Mouse (Mus musculus) liver, postnatal 0 days (tissue): ENCODE data around the gene Mettl23. TPM values are rescaled to one million over a fixed set of nuclear protein-coding genes. Genes with fewer than 3 reads are reported as not detected.

Experiments
- ATAC-seq: fragments of 200-750 bp; cut with Nextera tagmentation; 2 replicates; pipeline ENCODE4 v1.8.0; 2017; ENCODE audit warnings: mild to moderate bottlenecking, moderate library complexity
- DNase-seq: peaks from one replicate; pipeline ENCODE4 v3.0.0-alpha.2; 2016
- H3K27ac ChIP-seq: fragments of 300-500 bp; sonication (generic); 2 replicates; pipeline ENCODE4 v1.5.1; 2014; ENCODE audit warnings: antibody characterized with exemption, moderate library complexity, mild to moderate bottlenecking, low read depth
- H3K27me3 ChIP-seq: fragments of 300-500 bp; sonication (generic); 2 replicates; pipeline ENCODE4 v1.6.1; 2014; ENCODE audit warnings: low read length, control low read depth, mixed read lengths; ENCODE audit not compliant: insufficient read depth
- H3K36me3 ChIP-seq: fragments of 300-500 bp; sonication (generic); replicated peaks from 2 replicates; pipeline ENCODE4 v1.6.1; 2014; ENCODE audit warnings: mild to moderate bottlenecking, control low read depth, low read length, moderate library complexity, mixed read lengths; ENCODE audit not compliant: insufficient read depth
- H3K4me1 ChIP-seq: fragments of 300-500 bp; sonication (generic); 2 replicates; pipeline ENCODE4 v1.6.1; 2014; ENCODE audit warnings: antibody characterized with exemption, mild to moderate bottlenecking, control low read depth; ENCODE audit not compliant: insufficient read depth
- H3K4me2 ChIP-seq: fragments of 300-500 bp; sonication (generic); 2 replicates; pipeline ENCODE4 v1.6.1; 2014; ENCODE audit warnings: low read depth, mild to moderate bottlenecking, low read length, moderate library complexity, mixed read lengths
- H3K4me3 ChIP-seq: fragments of 300-500 bp; sonication (generic); 2 replicates; pipeline ENCODE4 v1.5.1; 2014; ENCODE audit warnings: low read depth, low read length
- H3K9ac ChIP-seq: fragments of 300-500 bp; sonication (generic); replicated peaks from 2 replicates; pipeline ENCODE4 v1.6.1; 2014; ENCODE audit warnings: mild to moderate bottlenecking, moderate library complexity
- H3K9me3 ChIP-seq: fragments of 300-500 bp; sonication (generic); 2 replicates; pipeline ENCODE4 v1.6.1; 2016; ENCODE audit warnings: mild to moderate bottlenecking, control low read depth, low read length, mixed read lengths
- CTCF ChIP-seq: sonication (generic); IDR thresholded peaks from 2 replicates; pipeline ENCODE4 v1.5.1; 2016; ENCODE audit warnings: antibody characterized with exemption, low read depth
- EP300 ChIP-seq: IDR thresholded peaks from 2 replicates; pipeline ENCODE4 v1.6.1; 2016; ENCODE audit warnings: antibody characterized with exemption, low read depth, mild to moderate bottlenecking
- WGBS: fragments of 180-500 bp; shearing (Covaris S2); extraction: QIAGEN DNeasy Blood & Tissue Kit; methylation state at CpG from one replicate; pipeline ENCODE4 v1.1.7; 2014; ENCODE audit not compliant: insufficient replicate concordance; 5-methylcytosine and 5-hydroxymethylcytosine counted together
- polyA plus RNA-seq: library from polyadenylated mRNA; unstranded; fragments of >200 nt; fragmentation: Nextera tagmentation; extraction: Ambion mirVana; gene quantifications from 2 replicates; pipeline ENCODE4 v1.2.1, GENCODE M21; 2015

Gene Mettl23
- polyA plus RNA-seq, 1 experiment from 2014 or later = 33.0 TPM

GRCm38 (mm10) chr11:116832172-116832685 is 10.8 kb upstream of the Mettl23 start:
- H3K27ac ChIP-seq = no peak overlapping the region
- peaks cover 6% of the 10 kb centered on the region; the same call in 1 of the 2 replicates for H3K4me1 ChIP-seq
- no peak overlapping the region for H3K9ac ChIP-seq
- WGBS = 49% methylated on average over 3 of the region's 4 CpGs
- DNase-seq = no peak
- H3K27me3 ChIP-seq = 0 out of 2 replicates have a peak, but pooled peaks cover 4% of the 10 kb centered on the region
- TF ChIP-seq CTCF = no peak
- TF ChIP-seq EP300 = no peak
- no peak overlapping the region for H3K4me2 ChIP-seq
- no peak overlapping the region for H3K4me3 ChIP-seq
- H3K9me3 ChIP-seq = no peaks in the 10 kb centered on the region
- peaks cover 29% of the 10 kb centered on the region for H3K36me3 ChIP-seq
- no peak for ATAC-seq

- H3K27ac ChIP-seq = no peak overlapping the region
- H3K27me3 ChIP-seq = no peaks in the 10 kb centered on the region
- WGBS = 86% methylated on average over 1 of the region's 1 CpGs
- no peaks in the 10 kb centered on the region for H3K4me1 ChIP-seq
- no peaks in the 10 kb centered on the region for H3K9me3 ChIP-seq
- H3K4me2 ChIP-seq = no peak overlapping the region
- peaks cover 54% of the 10 kb centered on the region for H3K36me3 ChIP-seq
- no peak for TF ChIP-seq EP300
- no peak for TF ChIP-seq CTCF
- H3K9ac ChIP-seq = no peak overlapping the region
- no peak for DNase-seq
- ATAC-seq = no peak
- no peak overlapping the region for H3K4me3 ChIP-seq
Observed at GRCm38 (mm10) chr11:116834954-116835353, 8.1 kb upstream of the Mettl23 start.

- Histone ChIP-seq H3K27ac (no peak overlapping the region), H3K9ac (no peak overlapping the region), H3K4me3 (no peak overlapping the region), H3K4me1 (peaks cover 12% of the 10 kb centered on the region), H3K27me3 (no peaks in the 10 kb centered on the region), H3K9me3 (no peaks in the 10 kb centered on the region), H3K36me3 (peaks cover 67% of the 10 kb centered on the region), H3K4me2 (no peak overlapping the region)
- DNase-seq = no peak
- 86% methylated on average over 4 of the region's 4 CpGs for WGBS
- no peak for ATAC-seq
- TF ChIP-seq EP300 (no peak), CTCF (no peak)
Observed at GRCm38 (mm10) chr11:116836283-116836682, 6.8 kb upstream of the Mettl23 start.

- 88% methylated on average over 10 of the region's 10 CpGs for WGBS
- Histone ChIP-seq H3K4me1 (peaks cover 17% of the 10 kb centered on the region), H3K36me3 (peaks cover 71% of the 10 kb centered on the region), H3K9me3 (no peaks in the 10 kb centered on the region), H3K4me3 (no peak overlapping the region), H3K4me2 (no peak overlapping the region), H3K27me3 (no peaks in the 10 kb centered on the region), H3K27ac (no peak overlapping the region), H3K9ac (no peak overlapping the region)
- ATAC-seq = no peak
- no peak for DNase-seq
- TF ChIP-seq CTCF = peak; percentile 22; the same call in 1 of the 2 replicates
- TF ChIP-seq EP300 = no peak
Observed at GRCm38 (mm10) chr11:116837441-116837840, 5.6 kb upstream of the Mettl23 start.

GRCm38 (mm10) chr11:116838936-116839335 is 4.1 kb upstream of the Mettl23 start:
- Histone ChIP-seq H3K4me1 (peaks cover 17% of the 10 kb centered on the region), H3K4me2 (no peak overlapping the region), H3K9me3 (no peaks in the 10 kb centered on the region), H3K4me3 (no peak overlapping the region), H3K9ac (no peak overlapping the region), H3K36me3 (peaks cover 68% of the 10 kb centered on the region), H3K27ac (no peak overlapping the region), H3K27me3 (no peaks in the 10 kb centered on the region)
- DNase-seq = no peak
- 90% methylated on average over 14 of the region's 14 CpGs for WGBS
- TF ChIP-seq EP300 (no peak), CTCF (no peak)
- ATAC-seq = no peak

- no peak overlapping the region for H3K9ac ChIP-seq
- H3K9me3 ChIP-seq = no peaks in the 10 kb centered on the region
- no peak for TF ChIP-seq CTCF
- no peak for TF ChIP-seq EP300
- peaks cover 24% of the 10 kb centered on the region for H3K4me1 ChIP-seq
- H3K4me3 ChIP-seq = no peak overlapping the region
- DNase-seq = peak; percentile 36
- no peaks in the 10 kb centered on the region for H3K27me3 ChIP-seq
- H3K27ac ChIP-seq = no peak overlapping the region
- peaks cover 61% of the 10 kb centered on the region for H3K36me3 ChIP-seq
- H3K4me2 ChIP-seq = no peak overlapping the region
- WGBS = 56% methylated on average over 7 of the region's 7 CpGs
- ATAC-seq = no peak
Observed at GRCm38 (mm10) chr11:116839601-116840000, 3.5 kb upstream of the Mettl23 start.
